Mouse (Mus musculus): ENCODE measurements around the gene Sde2.

DNA sequence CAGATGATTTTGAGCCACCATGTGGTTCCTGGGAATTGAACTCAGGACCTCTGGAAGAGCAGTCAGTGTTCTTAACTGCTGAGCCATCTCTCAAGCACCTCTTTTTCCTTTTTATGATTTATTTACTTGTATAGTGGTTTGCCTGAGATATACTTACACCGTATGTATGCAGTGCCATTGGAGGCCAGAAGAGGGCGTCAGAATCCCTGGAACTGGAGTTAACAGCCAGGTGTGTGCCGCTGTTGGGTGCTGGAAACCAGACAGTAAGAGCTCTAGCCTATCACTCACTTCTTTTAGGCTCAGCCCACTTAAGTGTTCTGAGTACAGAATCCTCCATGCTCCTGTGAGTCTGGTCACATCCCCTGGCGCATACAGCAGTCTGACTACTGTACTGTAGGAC is 26.5 kb downstream of the Sde2 start:
- TF ChIP-seq POLR2A (IDR thresholded peaks at IDR 0.05; ENCODE audit: borderline replicate concordance, extremely low read depth, low read depth, low read length) = no peak
- no peak for TF ChIP-seq CTCF (IDR thresholded peaks at IDR 0.05; ENCODE audit: insufficient read depth, low read length)
